Mouse (Mus musculus): ENCODE measurements at regions not wholly inside any gene's neighbourhood (a gene's known extent, or its start where the extent isn't known, plus 50 kb on each side); places are given as distances from the start of the nearest gene placed in this dataset.

DNA sequence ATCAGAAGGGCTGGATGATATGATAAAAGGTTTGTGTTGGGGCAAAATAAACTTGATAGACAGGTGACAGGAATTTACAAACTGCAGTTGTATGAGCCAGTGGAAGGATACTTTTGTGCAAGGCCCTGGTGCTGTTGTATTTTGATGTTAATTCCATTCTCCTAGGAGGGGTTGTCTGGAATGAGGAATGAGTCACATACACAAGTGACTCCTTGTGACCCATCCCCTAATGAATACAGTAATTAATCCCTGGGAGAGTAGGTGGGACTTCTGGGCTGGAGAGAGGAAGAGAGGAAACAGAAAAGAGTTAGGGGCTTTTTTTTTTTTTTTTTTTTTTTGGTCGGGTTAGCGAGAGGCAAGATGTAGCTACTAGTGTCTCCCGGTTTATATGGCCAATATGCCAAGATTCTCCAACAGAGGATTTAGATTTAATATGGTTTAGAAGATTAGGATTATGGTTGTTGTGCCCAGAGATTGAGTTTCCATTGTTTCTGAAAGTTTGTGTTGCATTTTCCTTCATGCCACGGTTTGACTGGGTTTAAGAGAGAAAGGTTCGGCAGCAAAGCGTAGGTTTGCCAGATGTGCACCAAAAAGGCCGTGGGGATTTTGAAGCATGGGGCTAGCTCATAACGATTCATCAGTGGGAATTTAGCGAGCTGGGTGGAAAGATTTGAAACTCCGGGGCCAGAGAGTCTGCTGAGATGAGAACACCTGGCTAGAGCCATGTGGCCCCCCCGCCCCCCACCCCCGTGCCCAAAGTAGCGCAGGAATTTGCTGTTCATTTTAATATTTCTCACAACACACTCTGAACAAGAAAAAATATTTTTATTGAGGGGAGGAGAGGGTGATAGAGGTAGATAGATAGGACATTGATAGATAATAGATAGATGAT lies 389.1 kb upstream of the Rgmb start:
- TF ChIP-seq CTCF (IDR thresholded peaks at IDR 0.05; ENCODE audit: borderline replicate concordance, extremely low read depth, insufficient read depth, insufficient read length) (no peak), POLR2A (IDR thresholded peaks at IDR 0.05; ENCODE audit: borderline replicate concordance, extremely low read depth, insufficient read depth, insufficient read length, poor library complexity, severe bottlenecking) (no peak)

Measured in brain, embryonic 14.5 days (tissue).